Mouse (Mus musculus) 3134 (cell line): ENCODE results near the gene Gprasp1.
"Not testable (repeated sequence)": the region's sequence is repeated elsewhere in the genome, so short reads cannot be mapped to it uniquely, and the experiment has no call there.

ENCODE experiments used
- DNase-seq: peaks from one replicate; pipeline ENCODE4 v3.0.0-alpha.2; 2011; ENCODE audit warnings: low spot score; ENCODE audit not compliant: insufficient read length; ENCODE audit errors: extremely low read depth

Gene Gprasp1

GRCm38 (mm10) chrX:135835896-135836295 lies 93.4 kb downstream of the Gprasp1 start:
- DNase-seq = not testable (repeated sequence)

GRCm38 (mm10) chrX:135837896-135838295 lies 95.4 kb downstream of the Gprasp1 start:
- DNase-seq = no peak

- not testable (repeated sequence) for DNase-seq
These were observed 96.2 kb downstream of the Gprasp1 start, which contains the start of gene Gprasp2 for GRCm38 (mm10) chrX:135838521-135839360. Gene Gprasp2, plus strand, starts transcription at chrX:135839034.

GRCm38 (mm10) chrX:135839397-135840391 lies 97.2 kb downstream of the Gprasp1 start:
- not testable (repeated sequence) for DNase-seq
